Mouse (Mus musculus): ENCODE measurements around the gene Zmynd15.

Gene Zmynd15

DNA sequence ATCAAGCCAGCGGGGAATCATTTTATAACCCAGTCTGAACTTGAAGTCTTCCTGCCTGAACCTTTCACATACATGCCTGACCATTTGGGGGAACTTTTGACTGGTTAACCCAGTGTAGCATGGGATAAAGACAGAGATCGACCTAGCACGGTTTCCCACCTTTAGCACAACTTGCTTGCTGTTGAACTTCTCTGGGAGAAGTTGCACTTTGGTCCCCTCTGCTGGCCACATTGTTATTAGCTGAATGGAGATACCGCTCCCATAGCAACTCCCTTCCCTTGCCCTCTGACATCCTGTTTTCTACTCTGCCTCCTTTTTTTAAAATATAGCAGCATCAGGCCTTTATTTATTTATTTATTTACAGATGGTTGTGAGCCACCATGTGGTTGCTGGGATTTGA, 47.2 kb downstream of the Zmynd15 start:
- peak; percentile 56 to 79 for DNase-seq (ENCODE audit: low spot score in 2 of 2)

DNA sequence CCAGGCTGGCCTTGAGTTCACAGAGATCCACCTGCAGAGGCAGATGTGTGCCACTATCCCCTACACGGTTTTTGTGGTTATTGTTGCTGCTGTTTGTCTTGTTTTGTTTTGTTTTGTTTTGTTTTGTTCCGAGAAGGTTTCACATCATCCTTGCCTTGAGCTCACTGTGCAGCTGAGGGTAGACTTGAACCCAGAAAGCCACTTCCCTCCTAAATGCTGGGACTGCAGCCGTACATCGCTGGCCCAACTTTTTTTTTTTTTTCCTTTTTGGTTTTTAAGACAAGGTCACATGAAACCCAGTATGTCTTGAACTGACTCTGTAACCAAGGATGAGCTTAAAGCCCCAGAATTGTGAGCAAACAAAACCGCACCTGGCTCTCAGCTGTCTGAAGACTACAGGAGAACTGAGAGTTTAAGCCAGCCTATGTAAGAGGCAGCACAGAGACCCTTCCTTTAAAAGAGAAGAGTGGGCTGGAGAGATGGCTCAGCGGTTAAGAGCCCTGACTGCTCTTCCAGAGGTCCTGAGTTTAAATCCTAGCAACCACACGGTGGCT, 47.8 kb downstream of the Zmynd15 start:
- DNase-seq (ENCODE audit: low spot score in 2 of 2), result no peak

DNA sequence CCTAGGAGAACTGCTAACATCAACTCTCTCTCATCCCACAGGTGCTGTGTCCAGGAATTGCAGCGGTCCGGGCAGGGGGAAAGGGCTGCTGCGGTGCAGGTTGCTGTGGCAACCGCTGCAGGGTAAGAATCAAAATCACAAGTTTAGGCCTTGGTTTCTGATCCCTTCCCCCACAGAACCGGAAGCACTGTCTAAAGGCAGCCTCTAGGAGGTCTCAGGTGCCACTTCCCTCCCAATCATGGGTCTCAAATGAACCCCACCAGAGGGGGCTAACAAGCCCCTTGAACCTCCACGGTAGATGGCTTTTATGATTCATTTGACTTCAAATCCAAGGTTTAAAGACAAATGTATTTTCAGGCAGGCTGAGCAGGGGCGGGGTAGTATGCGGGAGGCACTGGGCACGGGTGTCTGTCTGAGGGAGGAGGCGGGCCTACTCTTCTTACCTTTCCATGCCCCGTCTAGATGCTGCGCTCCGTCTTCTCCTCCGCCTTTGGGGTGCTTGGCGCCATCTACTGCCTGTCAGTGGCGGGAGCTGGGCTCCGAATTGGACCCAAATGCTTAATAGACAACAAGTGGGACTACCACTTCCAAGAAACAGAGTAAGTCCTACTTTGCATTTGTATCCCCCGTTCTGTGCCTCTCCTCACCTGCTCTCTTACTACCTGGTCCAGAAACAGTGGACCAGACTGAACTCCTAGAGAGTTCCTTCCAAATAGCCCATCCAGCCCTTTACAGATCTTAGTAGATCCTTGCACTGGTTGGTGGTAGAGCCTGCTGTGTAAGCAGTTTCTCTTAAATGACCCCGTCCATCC, 50.7 kb downstream of the Zmynd15 start:
- DNase-seq (ENCODE audit: low spot score in 2 of 2), result no peak

DNA sequence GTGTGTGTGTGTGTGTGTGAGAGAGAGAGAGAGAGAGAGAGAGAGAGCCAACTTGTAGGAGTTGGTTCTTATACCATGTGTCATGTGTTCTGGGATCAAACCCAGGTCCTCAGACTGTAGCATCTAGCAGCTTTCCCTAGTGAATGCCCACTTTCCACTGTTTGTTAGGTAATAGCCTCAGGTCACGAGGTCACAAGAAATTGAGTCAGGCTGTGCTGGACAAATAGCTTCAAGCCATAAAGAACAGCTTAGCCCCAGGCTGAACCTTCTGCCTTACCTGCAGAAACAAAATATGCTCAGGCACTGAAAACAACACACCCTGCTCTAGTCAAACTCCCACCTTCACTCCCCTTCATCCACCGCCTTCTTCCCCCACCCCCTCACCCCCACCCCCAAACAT, 52.0 kb downstream of the Zmynd15 start:
- no peak for DNase-seq (ENCODE audit: low spot score in 2 of 2)

DNA sequence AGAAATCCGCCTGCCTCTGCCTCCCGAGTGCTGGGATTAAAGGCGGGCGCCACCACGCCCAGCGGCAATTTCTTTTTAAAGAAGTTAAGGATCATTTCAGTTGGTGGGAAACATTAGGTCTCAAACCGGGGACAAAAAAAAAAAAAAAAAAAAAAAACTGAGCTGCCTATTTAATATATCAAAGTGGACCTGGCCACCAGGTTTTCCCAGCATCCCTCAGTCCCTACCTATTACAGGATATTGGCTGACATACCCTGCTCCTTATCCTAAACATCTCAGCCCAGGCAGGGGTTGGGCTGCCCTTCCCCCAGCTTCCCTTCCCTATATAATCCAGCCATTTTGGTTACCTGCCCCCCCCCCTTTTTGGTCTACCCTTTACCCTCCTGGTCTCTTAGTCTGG, 52.6 kb downstream of the Zmynd15 start:
- no peak for DNase-seq (ENCODE audit: low spot score in 2 of 2)

DNA sequence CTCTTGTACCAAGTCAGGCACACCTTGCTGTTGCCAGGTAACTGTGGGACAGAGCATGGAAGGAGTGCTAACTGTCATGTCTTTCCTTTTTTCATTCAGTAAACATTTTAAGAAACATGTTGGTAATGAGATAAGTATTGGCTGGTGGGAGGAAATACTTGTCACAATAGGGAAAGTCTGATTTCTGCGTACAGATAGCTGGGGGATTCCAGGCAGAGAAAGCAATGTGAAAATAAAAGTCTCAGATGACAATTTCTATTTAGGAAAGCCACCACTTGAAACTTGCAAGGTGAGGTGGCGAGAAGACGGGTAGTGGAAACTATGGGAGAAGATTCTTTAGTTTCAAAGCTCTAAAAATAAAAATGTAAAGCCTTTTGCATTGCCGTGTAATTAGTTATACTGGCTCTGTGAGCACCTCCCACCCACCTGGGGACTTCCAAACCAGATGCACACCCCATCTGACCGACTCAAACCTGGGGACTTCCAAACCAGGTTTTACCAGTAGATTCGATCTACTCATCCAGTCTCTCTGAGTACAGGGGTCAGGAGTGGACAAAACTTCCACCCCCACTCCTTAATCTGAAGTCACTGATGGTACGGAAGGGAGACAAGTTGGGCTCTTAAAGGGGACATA, 53.6 kb downstream of the Zmynd15 start:
- no peak for DNase-seq (ENCODE audit: low spot score in 2 of 2)

DNA sequence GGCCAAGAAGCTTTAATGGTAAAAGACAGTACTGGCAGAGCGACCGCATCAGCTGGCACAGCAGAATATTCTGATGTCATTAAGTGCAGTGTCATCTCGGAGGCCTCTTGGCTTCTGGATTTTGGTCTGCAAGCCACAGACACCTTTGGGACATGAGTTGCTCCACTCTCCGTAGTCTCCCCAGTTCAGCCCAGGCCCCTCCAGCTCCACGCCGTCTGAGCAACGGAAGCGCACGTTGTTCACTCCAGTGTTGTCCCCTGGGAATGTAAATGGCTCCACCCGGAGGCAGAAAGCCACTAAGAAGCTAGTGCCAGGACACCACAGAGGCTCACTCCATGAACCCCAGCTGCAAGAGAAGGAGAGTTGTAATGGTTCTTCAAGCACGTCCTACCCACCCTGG, 54.3 kb downstream of the Zmynd15 start:
- DNase-seq (ENCODE audit: low spot score in 2 of 2), result peak; percentile 59 to 61

DNA sequence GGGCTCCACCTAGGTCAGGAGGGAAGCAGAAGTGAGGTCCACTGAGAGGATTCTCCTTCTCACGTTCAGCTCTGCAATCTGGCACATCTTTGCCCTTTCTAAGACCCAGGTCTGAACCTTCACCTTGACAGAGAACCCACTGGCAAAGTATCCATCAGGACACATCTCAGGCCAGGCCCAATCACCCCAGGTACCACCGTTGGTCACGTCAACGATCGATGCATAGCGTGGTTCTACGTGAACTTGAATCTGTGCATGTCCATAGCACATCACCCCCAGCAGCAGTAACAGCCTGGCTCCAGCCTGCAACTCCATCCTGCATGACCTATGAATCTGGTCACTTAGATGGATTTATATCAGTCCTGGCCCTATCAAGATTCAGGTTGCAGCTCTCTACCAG, 55.1 kb downstream of the Zmynd15 start, which contains the start of gene Vmo1:
Vmo1 (minus strand) TSS at position 329 of the 400 bp plus-strand sequence.
- DNase-seq (ENCODE audit: low spot score in 2 of 2), result no peak

Data from heart, adult 9 months (tissue).